Mouse (Mus musculus) Muller cell, postnatal 12 days (primary cell): Measurements from ENCODE around the gene Tenm4.

Experiments
- DNase-seq: peaks from one replicate; pipeline ENCODE4 v3.0.0-alpha.2; 2015; ENCODE audit errors: inconsistent ontology term

Gene Tenm4

GRCm38 (mm10) chr7:96203812-96204560, 32.9 kb downstream of the Tenm4 start:
- no peak for DNase-seq

GRCm38 (mm10) chr7:96204809-96205350, 33.8 kb downstream of the Tenm4 start:
- DNase-seq, result no peak

- no peak for DNase-seq
Observed at GRCm38 (mm10) chr7:96207071-96207470, 36.0 kb downstream of the Tenm4 start.

- DNase-seq, result peak; percentile 75
Observed at GRCm38 (mm10) chr7:96209783-96210524, 38.9 kb downstream of the Tenm4 start.

GRCm38 (mm10) chr7:96210525-96211369, 39.7 kb downstream of the Tenm4 start:
- DNase-seq, result peak; percentile 76

GRCm38 (mm10) chr7:96211618-96212021, 40.6 kb downstream of the Tenm4 start:
- peak; percentile 30 for DNase-seq

- no peak for DNase-seq
Observed at GRCm38 (mm10) chr7:96212224-96212591, 41.2 kb downstream of the Tenm4 start.

- peak; percentile 79 for DNase-seq
Observed at GRCm38 (mm10) chr7:96212592-96213541, 41.8 kb downstream of the Tenm4 start.

GRCm38 (mm10) chr7:96213741-96214140, 42.7 kb downstream of the Tenm4 start:
- DNase-seq, result no peak

GRCm38 (mm10) chr7:96214876-96215275, 43.8 kb downstream of the Tenm4 start:
- DNase-seq, result no peak

GRCm38 (mm10) chr7:96215894-96216509, 45.0 kb downstream of the Tenm4 start:
- no peak for DNase-seq

GRCm38 (mm10) chr7:96219386-96219785, 48.3 kb downstream of the Tenm4 start:
- no peak for DNase-seq

GRCm38 (mm10) chr7:96220647-96221046, 49.6 kb downstream of the Tenm4 start:
- no peak for DNase-seq

- DNase-seq, result no peak
Observed at GRCm38 (mm10) chr7:96222569-96222968, 51.5 kb downstream of the Tenm4 start.

GRCm38 (mm10) chr7:96228562-96229268, 57.7 kb downstream of the Tenm4 start:
- no peak for DNase-seq

- no peak for DNase-seq
Observed at GRCm38 (mm10) chr7:96230006-96230719, 59.1 kb downstream of the Tenm4 start.

GRCm38 (mm10) chr7:96230720-96231241, 59.7 kb downstream of the Tenm4 start:
- DNase-seq, result no peak

GRCm38 (mm10) chr7:96235847-96236246, 64.8 kb downstream of the Tenm4 start:
- DNase-seq, result no peak

GRCm38 (mm10) chr7:96240661-96241060, 69.6 kb downstream of the Tenm4 start:
- DNase-seq, result no peak
